Mouse (Mus musculus) stomach, embryonic 16.5 days (tissue): ENCODE results near the gene 4933430I17Rik. TPM values are rescaled to one million over a fixed set of nuclear protein-coding genes. Genes with fewer than 3 reads are reported as not detected.
A peak's percentile ranks its signal among the peaks of the same experiment; 100 is the strongest.

Experiments used
- ATAC-seq: fragments of 200-750 bp; cut with Nextera tagmentation; 2 replicates; pipeline ENCODE4 v1.8.0; 2017; ENCODE audit warnings: moderate number of reproducible peaks, moderate TSS enrichment; ENCODE audit not compliant: insufficient read depth, low FRiP score
- H3K27ac ChIP-seq: fragments of 300-500 bp; sonication (generic); 2 replicates; pipeline ENCODE4 v1.5.1; 2014; ENCODE audit warnings: low read length
- H3K27me3 ChIP-seq: fragments of 300-500 bp; sonication (generic); 2 replicates; pipeline ENCODE4 v1.6.1; 2014; ENCODE audit warnings: low read length, control low read depth, mixed read lengths; ENCODE audit not compliant: control insufficient read depth, insufficient read depth
- H3K36me3 ChIP-seq: fragments of 300-500 bp; sonication (generic); 2 replicates; pipeline ENCODE4 v1.6.1; 2014; ENCODE audit warnings: low read length; ENCODE audit not compliant: control insufficient read depth, insufficient read depth
- H3K4me1 ChIP-seq: fragments of 300-500 bp; sonication (generic); 2 replicates; pipeline ENCODE4 v1.6.1; 2014; ENCODE audit warnings: low read length, control low read depth, mixed read lengths; ENCODE audit not compliant: control insufficient read depth, insufficient read depth
- H3K4me2 ChIP-seq: fragments of 300-500 bp; sonication (generic); 2 replicates; pipeline ENCODE4 v1.6.1; 2014; ENCODE audit warnings: low read depth, low read length, mixed read lengths
- H3K4me3 ChIP-seq: fragments of 300-500 bp; sonication (generic); replicated peaks from 2 replicates; pipeline ENCODE4 v1.5.1; 2014; ENCODE audit warnings: mild to moderate bottlenecking, low read length
- H3K9ac ChIP-seq: fragments of 300-500 bp; sonication (generic); 2 replicates; pipeline ENCODE4 v1.6.1; 2014; ENCODE audit warnings: low read length
- H3K9me3 ChIP-seq: fragments of 300-500 bp; sonication (generic); replicated peaks from 2 replicates; pipeline ENCODE4 v1.6.1; 2016; ENCODE audit warnings: low read length, control low read depth; ENCODE audit not compliant: control insufficient read depth
- WGBS: fragments of 180-500 bp; shearing (Covaris S2); extraction: QIAGEN DNeasy Blood & Tissue Kit; methylation state at CpG from one replicate; pipeline ENCODE4 v1.1.7; 2014; 5-methylcytosine and 5-hydroxymethylcytosine counted together
- polyA plus RNA-seq: library from polyadenylated mRNA; unstranded; fragments of >200 nt; fragmentation: Nextera tagmentation; extraction: Ambion mirVana; gene quantifications from 2 replicates; pipeline ENCODE4 v1.2.1, GENCODE M21; 2015

4933430I17Rik gene
- polyA plus RNA-seq, 1 experiment from 2014 or later: 0.31 TPM

GRCm38 (mm10) chr4:62485450-62486161 is 39.6 kb upstream of the 4933430I17Rik start:
- H3K4me3 ChIP-seq: no peak overlapping the region
- no peak overlapping the region for H3K9ac ChIP-seq
- H3K4me1 ChIP-seq: peaks cover 5% of the 10 kb centered on the region; the same call in 1 of the 2 replicates
- H3K27me3 ChIP-seq: no peaks in the 10 kb centered on the region
- H3K9me3 ChIP-seq: no peaks in the 10 kb centered on the region
- no peaks in the 10 kb centered on the region for H3K36me3 ChIP-seq
- no peak overlapping the region for H3K4me2 ChIP-seq
- ATAC-seq: no peak
- 78% methylated on average over 8 of the region's 8 CpGs for WGBS
- H3K27ac ChIP-seq: peak overlapping the region; percentile 52

- peaks cover 3% of the 10 kb centered on the region; the same call in 1 of the 2 replicates for H3K4me1 ChIP-seq
- H3K4me2 ChIP-seq: no peak overlapping the region
- H3K4me3 ChIP-seq: no peak overlapping the region
- ATAC-seq: no peak
- no peaks in the 10 kb centered on the region for H3K27me3 ChIP-seq
- no peaks in the 10 kb centered on the region for H3K36me3 ChIP-seq
- H3K9me3 ChIP-seq: no peaks in the 10 kb centered on the region
- WGBS: 89% methylated on average over 15 of the region's 15 CpGs
- H3K27ac ChIP-seq: no peak overlapping the region
- H3K9ac ChIP-seq: no peak overlapping the region
Measured at GRCm38 (mm10) chr4:62486162-62486696, 38.9 kb upstream of the 4933430I17Rik start.

- H3K27me3 ChIP-seq: no peaks in the 10 kb centered on the region
- ATAC-seq: no peak
- H3K9me3 ChIP-seq: no peaks in the 10 kb centered on the region
- no peak overlapping the region for H3K4me2 ChIP-seq
- WGBS: 82% methylated on average over 5 of the region's 5 CpGs
- no peak overlapping the region for H3K9ac ChIP-seq
- no peaks in the 10 kb centered on the region for H3K36me3 ChIP-seq
- H3K4me1 ChIP-seq: peaks cover 3% of the 10 kb centered on the region; the same call in 1 of the 2 replicates
- H3K27ac ChIP-seq: no peak overlapping the region
- no peak overlapping the region for H3K4me3 ChIP-seq
Measured at GRCm38 (mm10) chr4:62487172-62487571, 38.0 kb upstream of the 4933430I17Rik start.

GRCm38 (mm10) chr4:62487914-62488313 is 37.3 kb upstream of the 4933430I17Rik start:
- Histone ChIP-seq H3K27ac (no peak overlapping the region), H3K36me3 (no peaks in the 10 kb centered on the region), H3K4me3 (no peak overlapping the region), H3K4me2 (no peak overlapping the region), H3K9ac (no peak overlapping the region), H3K27me3 (no peaks in the 10 kb centered on the region), H3K9me3 (no peaks in the 10 kb centered on the region), H3K4me1 (peaks cover 3% of the 10 kb centered on the region; the same call in 1 of the 2 replicates)
- WGBS: 89% methylated on average over 2 of the region's 2 CpGs
- no peak for ATAC-seq

- Histone ChIP-seq H3K9ac (no peak overlapping the region), H3K27ac (no peak overlapping the region), H3K4me3 (no peak overlapping the region), H3K9me3 (no peaks in the 10 kb centered on the region), H3K4me2 (no peak overlapping the region), H3K36me3 (no peaks in the 10 kb centered on the region), H3K4me1 (peaks cover 9% of the 10 kb centered on the region; the same call in 1 of the 2 replicates), H3K27me3 (no peaks in the 10 kb centered on the region)
- 78% methylated on average over 2 of the region's 2 CpGs for WGBS
- no peak for ATAC-seq
Measured at GRCm38 (mm10) chr4:62492682-62493081, 32.5 kb upstream of the 4933430I17Rik start.

- H3K4me3 ChIP-seq: no peak overlapping the region
- H3K9me3 ChIP-seq: no peaks in the 10 kb centered on the region
- no peaks in the 10 kb centered on the region for H3K27me3 ChIP-seq
- peaks cover 7% of the 10 kb centered on the region; the same call in 1 of the 2 replicates for H3K36me3 ChIP-seq
- peaks cover 9% of the 10 kb centered on the region; the same call in 1 of the 2 replicates for H3K4me1 ChIP-seq
- no peak overlapping the region for H3K27ac ChIP-seq
- WGBS: 65% methylated on average over 9 of the region's 9 CpGs
- ATAC-seq: no peak
- H3K9ac ChIP-seq: no peak overlapping the region
- no peak overlapping the region for H3K4me2 ChIP-seq
Measured at GRCm38 (mm10) chr4:62494230-62494629, 30.9 kb upstream of the 4933430I17Rik start.

GRCm38 (mm10) chr4:62495946-62496345 is 29.2 kb upstream of the 4933430I17Rik start:
- Histone ChIP-seq H3K9me3 (no peaks in the 10 kb centered on the region), H3K36me3 (peaks cover 14% of the 10 kb centered on the region; the same call in 1 of the 2 replicates), H3K9ac (no peak overlapping the region), H3K27me3 (no peaks in the 10 kb centered on the region), H3K27ac (no peak overlapping the region), H3K4me1 (peaks cover 12% of the 10 kb centered on the region; the same call in 1 of the 2 replicates), H3K4me2 (no peak overlapping the region), H3K4me3 (no peak overlapping the region)
- ATAC-seq: no peak
- WGBS: 63% methylated on average over 8 of the region's 8 CpGs

- Histone ChIP-seq H3K4me2 (no peak overlapping the region), H3K9ac (no peak overlapping the region), H3K4me3 (no peak overlapping the region), H3K4me1 (peaks cover 13% of the 10 kb centered on the region; the same call in 1 of the 2 replicates), H3K36me3 (peaks cover 14% of the 10 kb centered on the region; the same call in 1 of the 2 replicates), H3K27me3 (no peaks in the 10 kb centered on the region), H3K9me3 (no peaks in the 10 kb centered on the region), H3K27ac (no peak overlapping the region)
- no peak for ATAC-seq
- 46% methylated on average over 8 of the region's 8 CpGs for WGBS
Measured at GRCm38 (mm10) chr4:62496815-62497214, 28.4 kb upstream of the 4933430I17Rik start.

GRCm38 (mm10) chr4:62500799-62501198 is 24.4 kb upstream of the 4933430I17Rik start:
- Histone ChIP-seq H3K27ac (peak overlapping the region; percentile 92), H3K4me2 (peak overlapping the region; percentile 76), H3K4me1 (peaks cover 18% of the 10 kb centered on the region; the same call in 1 of the 2 replicates), H3K9ac (no peak overlapping the region), H3K4me3 (peak overlapping the region; percentile 21), H3K36me3 (peaks cover 14% of the 10 kb centered on the region; the same call in 1 of the 2 replicates), H3K27me3 (no peaks in the 10 kb centered on the region), H3K9me3 (no peaks in the 10 kb centered on the region)
- WGBS: 71% methylated on average over 4 of the region's 4 CpGs
- no peak for ATAC-seq
